Mouse (Mus musculus): ENCODE measurements around the gene Myl4.
A peak's percentile ranks its signal among the peaks of the same experiment; 100 is the strongest.

The Myl4 gene

DNA sequence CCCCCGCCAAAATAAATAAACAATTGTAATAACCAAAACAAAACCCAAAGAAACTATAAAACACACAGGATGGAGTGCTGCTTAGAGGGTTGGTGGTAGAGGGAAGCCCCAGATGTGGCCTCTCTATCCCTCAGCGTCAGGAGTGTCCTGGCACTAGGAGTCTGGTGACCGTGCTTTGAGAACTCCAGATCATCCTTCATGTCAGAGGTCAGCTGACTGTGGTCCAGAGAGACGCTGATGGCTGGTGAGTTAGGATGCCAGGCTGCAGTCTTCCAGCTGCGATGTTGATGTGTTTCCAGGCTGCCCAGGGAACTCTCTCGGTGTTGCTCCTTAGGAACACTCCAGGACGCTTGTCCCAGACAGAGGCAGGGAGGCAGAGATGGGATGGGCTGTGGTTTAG is 21.6 kb downstream of the Myl4 start:
- no peak for DNase-seq

DNA sequence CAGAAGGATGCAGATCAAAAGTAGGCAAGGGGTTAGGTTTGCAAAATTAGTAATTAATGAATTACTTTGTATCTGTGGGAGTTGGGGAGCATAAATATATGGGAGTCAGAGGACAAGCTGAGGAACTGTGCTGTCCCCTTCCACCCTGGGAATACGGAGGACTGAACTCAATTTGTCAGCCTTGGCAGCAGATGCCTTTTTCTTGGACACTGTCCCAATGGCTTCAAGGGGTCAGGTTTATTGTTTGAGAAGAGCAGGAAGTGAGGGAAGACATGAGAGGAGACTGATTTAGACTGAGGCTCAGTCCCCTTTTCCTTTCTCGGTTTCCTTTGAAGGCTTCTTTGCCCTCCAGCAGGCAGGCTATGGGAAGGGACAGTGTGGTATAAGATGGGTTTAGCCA is 22.1 kb downstream of the Myl4 start:
- no peak for DNase-seq

DNA sequence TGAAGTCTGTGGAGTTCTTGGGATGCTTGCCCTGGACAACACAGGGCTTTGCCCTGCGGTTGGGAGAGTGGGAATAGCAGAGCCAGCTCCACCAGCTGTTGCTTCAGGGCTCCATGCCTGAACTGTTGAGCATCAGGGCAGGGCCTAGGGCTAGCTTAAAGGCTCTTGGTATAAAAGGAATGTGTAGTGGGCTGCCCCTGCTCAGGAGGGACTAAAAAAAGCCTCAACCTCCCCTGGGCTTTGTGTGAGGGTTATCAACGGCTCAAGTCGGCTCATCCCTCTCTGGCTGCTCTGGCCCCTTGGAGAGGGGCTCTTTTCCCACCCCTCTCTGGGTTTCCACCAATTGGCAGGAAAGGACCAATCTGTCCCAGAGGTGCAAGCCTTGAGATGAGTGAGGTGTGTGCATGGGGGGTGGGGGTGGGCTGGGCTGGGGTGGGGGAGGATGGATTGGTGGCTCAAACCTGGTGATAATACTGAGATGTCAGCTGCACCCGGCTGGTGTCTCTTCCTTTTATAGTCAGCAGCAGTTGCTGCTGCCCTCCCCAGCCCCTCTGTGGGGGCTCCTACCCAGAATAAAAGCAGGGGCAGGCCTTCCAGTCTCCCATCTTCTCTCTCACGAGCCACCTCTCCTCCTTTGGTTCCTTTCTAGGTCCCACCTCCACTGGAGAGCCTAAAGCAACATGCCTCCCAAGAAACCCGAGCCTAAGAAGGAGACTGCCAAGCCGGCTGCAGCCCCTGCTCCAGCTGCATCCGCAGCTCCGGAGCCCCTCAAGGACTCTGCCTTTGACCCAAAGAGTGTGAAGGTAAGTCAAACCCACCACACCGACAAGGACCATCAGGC is 26.5 kb downstream of the Myl4 start:
- DNase-seq = no peak

DNA sequence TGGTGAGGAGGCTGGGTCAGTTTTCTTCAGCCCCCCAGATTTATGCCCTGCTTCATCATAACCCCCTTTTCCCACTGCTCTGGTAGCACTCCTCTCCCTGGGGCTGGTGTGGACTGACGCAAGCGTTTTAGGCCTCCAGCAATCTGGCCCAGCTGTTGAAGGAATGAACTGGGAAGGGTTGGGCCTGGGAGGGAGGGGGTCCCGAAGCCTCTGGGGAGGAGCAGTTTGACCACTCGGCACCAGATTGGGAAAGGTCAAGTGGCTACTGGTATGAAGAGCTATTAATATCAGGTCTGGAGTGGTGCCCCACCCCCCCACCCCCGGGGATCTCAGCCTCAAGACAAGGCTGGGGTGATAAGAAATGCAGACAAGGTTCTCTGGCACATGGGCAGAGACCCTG is 27.6 kb downstream of the Myl4 start:
- DNase-seq = no peak

DNA sequence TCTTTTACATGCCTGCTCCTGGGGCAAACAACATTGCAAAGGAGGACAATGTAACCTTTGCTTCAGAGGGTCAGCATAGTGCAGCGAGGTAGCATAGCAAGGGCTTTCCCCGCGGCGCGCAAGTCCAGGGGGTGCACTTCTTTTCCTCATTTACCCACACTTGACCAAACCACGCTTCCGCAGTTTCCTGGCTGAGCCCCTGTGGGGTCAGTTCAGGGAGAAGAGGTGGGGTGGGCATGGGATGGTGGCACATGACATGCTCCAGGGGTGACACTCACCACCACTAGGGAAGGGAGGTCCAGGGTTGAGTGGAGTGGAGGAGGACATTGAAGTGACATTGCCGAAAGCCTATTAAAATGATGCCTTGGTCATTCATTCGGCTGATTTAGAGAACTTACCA is 28.6 kb downstream of the Myl4 start:
- DNase-seq = no peak

DNA sequence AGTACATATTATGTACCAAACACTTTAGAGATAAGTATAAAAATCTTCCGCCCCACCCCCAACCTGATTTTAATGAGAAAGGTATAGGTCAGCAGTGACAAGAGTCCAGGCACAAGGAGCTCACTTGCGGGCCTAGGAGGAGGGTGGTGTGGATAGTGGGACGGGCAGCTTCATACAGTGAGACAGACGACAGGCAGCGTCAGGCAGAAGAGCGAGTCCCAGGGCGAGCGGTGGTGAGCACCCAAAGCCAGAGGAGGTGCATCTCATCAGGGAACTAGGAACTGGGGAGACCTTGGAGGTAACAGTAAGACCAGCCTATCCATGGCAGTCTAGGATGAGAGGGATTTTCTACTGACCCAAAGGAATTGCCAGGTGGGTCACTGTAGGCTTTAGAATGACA is 29.1 kb downstream of the Myl4 start:
- no peak for DNase-seq

DNA sequence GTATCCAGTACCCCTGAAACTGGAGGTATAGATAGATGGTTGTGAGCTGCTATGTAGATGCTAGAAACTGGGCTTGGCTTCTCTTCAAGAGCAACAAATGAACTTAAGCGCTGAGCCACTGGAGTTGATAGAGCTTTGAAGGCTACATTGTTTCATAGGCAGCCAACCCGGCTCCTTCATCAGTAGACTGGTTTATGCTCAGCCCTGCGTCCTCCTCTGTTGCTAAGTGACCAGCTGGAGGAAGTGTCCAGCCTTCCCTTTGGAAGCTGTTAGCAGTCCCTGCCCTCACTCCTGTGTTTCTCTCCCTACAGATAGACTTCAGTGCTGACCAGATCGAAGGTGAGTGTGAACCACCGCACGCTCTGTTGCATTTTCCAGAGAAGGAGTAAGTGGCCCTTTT is 29.6 kb downstream of the Myl4 start:
- DNase-seq = no peak

DNA sequence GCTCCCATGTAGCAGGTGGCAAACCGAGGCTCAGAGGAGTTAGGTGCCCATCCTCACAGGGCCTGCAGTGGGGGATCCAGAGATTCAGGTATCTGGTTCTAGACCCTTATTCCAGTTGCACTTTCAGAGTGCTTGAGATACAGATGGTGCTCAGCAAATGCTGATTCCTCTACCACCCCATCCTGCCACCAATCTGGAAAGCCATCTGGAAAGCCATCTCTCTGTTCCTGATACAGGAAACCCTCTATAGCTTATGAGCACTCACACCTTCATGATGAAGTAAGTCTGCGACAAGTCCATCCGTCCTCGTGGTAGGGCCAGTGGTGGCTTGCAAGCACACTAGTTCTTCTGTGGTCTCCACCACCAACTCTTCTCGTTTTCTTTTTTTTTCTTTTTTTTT is 30.1 kb downstream of the Myl4 start:
- DNase-seq = no peak

DNA sequence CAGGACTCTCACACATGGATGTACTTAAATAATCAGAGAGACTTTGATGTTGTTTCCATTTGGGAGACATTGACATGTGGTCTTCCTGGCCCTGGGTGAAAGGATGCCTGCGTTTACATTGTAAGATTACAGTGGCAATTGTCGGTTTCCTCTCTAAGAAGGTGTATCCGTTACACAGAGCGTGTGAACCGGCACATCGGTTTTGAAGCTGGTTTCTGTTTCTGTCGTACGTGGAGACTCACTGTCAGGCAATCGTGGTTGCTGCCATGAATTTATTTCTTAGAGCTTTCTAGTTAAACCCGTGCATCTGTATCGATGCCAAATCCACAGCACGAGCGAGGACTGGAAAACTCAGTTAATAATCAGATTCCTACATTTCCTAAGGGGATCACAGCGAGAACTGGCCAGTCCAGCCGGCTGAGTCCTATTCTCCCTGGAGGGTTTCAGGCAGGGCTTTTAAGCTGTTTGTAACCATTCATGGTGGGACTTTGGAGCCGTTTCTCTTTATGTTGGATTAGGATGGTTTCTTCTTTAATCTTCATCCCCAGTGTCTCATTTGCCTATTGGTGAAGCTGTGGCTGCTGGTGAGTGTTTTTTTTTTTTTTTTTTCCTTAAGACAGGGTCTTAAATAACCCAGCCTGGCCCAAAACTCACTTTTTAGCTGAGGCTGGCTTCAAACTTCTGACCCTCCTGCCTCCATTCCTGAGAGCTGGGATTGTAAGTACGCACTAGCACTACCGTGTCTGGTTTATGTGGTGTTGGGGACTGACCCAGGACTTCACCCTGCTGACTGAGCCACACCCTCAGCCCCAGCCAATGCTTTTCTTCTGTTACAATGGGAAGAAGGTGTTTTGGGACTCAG is 31.2 kb downstream of the Myl4 start:
- DNase-seq = no peak

DNA sequence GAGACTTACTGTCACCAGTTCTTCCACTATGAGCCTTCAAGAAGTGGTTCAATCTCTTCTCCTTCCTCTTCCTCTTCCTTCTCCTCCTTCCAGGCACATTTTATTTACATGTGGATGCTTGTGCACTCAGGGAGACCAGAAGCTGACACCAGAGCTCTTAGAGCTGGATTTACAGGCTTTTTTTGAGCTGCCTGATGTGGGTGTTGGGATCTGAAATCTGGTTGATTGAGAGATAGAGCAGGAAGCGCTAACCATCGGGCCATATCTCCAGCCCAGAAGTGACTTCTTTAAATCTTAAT is 31.8 kb downstream of the Myl4 start:
- DNase-seq = no peak

DNA sequence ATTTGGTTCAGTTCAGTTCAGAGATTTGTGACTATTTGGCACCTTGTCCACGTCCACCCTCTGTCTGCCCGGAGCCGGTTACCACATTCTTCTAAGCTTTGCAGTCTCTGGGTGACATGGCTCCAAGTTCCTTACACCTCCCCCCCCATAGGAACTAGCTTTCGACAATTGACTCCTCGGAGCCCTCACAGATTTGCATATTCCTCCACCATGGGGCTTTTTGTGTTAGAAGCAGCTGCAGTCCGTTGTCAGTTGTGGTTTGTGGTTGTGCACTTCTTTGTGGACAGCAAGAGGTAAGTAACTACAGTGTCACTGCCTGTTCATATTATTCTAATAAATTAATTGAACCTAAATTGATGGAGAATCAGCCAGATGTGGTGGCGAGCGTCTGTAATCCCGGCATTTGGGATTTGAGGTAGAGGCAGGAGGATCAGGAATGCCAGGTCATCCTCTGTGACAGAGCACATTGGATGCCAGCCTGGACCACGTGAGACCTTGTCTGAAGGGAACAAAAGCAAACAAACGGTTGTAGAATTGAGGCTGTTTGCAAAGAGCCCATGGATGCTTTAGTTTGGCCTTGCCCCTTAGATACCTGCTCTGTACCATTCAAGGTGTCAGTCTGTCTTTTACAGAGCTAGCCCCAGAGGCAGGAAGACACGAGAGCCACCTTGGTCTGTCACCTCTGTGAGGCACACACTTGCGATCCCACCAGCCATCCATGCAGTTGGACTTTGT is 32.3 kb downstream of the Myl4 start:
- DNase-seq = no peak

DNA sequence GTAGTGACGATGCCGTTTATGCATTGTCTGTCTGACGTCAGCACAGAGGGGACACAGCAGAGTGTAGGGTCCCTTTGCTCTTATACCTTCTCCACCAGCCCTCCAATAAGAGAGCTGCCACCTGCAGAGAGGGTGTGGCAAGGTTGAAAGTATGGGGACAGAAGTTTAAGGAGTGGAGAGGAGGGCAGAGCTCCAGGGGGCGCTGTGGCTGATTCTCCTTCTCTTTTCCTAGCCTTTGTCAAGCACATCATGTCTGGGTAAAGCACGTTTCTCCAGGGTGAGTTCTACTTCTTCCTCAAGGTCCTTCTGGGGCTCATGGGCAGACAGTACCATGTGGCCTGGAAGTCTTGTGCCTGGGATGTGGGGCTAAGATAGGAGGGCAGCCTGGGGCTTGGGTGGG is 35.0 kb downstream of the Myl4 start:
- DNase-seq = no peak

DNA sequence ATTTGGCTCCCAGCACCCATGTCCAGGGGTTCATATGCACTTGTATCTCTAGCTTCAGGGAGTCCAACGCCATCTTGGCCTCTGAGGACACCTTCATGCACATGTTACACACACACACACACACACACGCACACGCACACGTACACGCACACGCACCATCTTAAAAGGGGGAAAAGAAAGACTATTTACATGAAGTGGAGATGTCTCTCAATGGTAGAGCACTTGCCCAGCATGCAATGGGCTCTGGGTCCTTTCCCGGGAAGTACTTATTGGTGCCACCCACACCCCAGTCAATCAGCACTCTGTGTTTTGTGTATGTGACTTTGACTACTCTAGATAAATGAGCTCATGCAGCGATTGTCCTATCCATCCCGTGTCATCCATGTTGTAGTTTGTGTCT is 37.4 kb downstream of the Myl4 start:
- no peak for DNase-seq

DNA sequence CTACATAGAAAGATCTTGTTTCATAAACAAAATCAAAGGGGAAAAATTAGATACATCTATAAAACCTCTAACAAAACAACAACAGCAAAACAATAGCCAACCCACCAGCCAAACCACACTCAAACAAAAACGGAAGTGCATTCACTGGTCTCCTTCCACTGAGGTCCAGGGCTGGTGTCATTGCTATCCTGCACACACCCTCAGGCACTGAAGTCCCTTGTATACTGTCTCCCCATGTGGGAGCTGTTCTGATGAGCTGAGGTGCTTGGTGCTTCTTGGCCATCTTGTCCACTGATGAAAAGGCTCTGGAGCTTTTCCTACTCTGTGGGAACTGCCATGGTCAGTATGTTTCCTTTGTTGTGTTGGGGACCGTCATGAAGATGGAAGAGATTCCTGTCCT is 38.0 kb downstream of the Myl4 start:
- DNase-seq = no peak

DNA sequence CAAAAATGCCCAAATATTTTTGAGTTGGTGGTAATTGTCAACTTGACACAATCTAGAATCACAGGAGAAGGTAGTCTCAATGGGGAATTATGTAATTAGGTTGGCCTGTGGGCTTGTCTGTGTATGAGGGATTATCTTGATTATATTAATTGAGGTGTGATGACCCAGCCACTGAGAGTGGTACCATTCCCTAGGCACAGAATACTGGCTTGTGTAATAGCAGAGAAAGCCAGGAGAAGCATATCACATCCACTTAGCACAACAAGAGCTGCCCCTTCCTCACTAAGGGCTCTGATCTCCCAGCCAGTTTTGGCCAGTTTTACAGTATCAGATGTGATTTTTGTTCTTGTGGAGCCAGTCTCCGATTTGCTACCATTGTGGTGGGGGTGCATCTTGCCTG is 39.1 kb downstream of the Myl4 start:
- no peak for DNase-seq

DNA sequence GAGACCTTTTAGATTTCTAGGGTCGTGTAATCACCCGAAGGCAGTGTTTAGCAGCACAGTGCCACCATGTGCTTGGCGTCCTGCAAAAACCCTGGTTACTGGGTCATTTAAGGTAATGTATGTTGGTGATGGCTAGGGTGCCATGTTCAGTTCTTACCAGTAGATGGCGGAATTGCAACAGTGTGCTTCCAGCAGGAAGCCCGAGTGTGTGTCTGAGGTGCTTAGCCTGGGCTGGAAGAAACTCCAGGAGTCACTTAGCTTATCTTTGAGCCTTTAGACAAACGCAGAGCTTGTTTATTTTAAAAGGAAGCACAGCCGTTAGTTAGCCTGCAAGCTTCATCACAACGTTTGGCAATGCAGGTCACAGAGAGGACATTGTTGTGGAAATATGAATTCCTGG is 39.7 kb downstream of the Myl4 start:
- DNase-seq = peak; percentile 76

DNA sequence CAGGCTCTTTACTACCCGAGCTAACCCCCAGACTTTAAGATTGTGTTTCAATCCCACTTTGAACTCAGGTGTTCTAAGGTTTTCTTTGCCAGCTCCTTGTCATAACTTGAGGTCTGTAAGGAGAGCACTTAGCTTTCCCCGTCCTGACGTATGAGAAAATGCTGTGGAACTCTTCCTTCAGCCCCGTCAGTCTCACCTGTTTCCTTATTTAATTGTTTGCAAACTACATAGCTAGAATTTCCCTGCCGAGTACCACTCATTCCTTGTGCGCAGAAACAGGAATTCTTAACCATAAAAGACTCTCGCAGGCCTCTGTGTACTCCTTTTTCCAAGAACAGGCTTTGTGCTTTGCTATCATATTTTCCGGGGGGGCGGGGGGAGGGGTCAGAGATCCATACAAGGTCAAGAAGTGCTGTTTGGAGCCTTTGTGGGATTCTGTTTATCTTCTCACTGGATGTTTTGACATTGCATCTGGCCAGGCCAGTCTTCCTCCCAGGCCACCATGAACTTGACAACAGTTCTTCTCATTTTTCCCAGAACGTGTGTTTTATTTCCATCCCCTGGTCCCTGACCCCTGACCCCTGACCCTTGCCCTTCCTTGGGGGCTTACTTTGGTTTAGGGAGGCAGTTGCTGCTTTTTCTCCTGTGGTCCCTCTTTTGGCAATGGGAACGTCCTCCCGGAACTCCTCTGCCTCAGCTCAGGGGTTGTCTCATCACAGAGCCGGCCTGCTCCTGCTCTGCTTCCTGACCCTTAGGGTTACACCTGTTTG is 41.8 kb downstream of the Myl4 start:
- DNase-seq = no peak

DNA sequence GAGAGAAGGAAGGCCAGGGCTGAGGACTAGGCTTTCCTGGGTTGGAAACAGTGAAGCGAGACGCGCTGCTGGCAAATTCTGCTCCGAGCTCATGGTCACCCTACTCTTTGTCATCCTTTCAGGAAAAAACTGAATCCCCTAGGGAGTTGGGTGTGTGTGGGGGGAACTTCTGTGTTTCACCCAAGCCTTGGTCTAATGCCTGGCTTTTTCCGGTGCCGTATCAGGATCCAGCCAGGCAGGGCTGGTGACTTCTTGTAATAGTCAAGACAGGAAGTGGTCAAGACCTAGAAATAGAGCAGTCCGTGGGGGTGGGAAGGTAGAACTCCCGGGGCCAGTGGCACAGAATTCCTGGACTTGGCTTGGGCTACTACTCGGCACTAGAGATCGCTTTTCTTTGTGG is 45.9 kb downstream of the Myl4 start:
- peak; percentile 26 for DNase-seq

DNA sequence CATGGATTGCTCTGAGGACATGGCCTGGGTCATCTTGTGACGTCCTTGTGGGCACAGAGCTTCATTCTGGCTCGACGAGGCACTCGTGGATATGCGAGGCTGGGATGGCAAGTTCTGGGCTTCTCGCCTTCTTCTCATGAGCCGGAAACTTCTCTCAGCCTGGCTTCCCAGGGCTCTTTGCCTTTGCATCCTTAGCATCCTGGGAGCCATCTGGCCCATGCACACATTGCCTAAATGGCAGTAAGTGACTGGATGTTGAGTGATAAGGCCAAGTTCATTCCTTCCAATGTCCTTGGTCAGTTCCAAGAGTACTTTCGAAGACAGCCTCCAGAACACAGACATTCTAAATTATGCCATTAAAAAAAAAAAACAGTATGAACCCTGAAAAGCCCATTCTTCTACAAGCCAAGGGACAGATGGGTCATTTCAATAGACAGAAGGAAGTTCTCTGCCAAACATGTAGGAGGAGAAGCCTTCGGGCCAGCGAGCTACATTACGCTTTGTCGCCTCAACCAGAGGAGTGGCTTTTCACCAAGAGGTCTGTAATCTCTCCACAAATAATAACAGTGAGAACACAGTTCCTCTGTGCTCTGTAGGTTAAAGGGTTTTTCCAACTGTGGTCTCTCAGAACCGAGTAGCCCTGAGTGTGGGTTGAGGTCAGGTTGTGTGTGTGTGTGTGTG is 48.9 kb downstream of the Myl4 start:
- DNase-seq = no peak

DNA sequence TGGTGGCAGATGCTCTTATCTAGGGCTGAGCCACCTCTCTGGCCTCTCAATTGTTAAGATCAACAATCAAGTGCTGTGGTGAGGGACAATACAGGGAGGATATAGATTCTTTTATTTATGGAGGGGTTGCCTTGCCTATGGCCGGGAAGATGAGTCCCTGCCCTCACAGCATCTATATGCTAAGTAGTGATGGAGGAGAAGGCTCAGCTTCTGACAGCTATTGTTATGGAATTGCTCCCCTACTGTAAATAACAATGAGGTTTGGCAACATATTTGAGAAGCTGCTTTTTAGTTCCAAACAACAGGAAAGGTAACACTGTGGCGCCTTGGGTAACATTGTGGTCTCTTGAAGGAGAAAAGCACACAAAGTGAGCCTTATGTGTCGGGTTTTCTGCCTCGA is 50.2 kb downstream of the Myl4 start:
- no peak for DNase-seq

DNA sequence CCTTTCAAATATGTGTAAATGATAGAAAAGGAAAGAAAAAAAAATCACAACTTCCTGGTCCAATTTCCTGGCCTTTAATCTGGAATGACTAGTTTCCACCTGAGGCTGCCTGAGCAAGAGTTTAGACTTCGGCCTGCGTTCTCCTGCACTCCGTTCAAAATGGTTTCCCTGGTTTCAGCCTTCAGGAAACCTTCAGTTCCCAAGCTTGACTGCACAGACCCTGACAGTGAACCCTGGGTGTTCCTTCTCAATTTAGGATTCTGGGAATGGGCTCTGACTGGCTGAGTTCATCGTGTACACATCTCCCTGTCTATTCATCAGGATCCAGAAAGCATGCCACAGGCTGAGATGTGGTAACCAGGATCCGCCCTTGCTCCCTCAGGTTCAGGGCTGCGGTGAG is 53.7 kb downstream of the Myl4 start:
- DNase-seq = no peak

DNA sequence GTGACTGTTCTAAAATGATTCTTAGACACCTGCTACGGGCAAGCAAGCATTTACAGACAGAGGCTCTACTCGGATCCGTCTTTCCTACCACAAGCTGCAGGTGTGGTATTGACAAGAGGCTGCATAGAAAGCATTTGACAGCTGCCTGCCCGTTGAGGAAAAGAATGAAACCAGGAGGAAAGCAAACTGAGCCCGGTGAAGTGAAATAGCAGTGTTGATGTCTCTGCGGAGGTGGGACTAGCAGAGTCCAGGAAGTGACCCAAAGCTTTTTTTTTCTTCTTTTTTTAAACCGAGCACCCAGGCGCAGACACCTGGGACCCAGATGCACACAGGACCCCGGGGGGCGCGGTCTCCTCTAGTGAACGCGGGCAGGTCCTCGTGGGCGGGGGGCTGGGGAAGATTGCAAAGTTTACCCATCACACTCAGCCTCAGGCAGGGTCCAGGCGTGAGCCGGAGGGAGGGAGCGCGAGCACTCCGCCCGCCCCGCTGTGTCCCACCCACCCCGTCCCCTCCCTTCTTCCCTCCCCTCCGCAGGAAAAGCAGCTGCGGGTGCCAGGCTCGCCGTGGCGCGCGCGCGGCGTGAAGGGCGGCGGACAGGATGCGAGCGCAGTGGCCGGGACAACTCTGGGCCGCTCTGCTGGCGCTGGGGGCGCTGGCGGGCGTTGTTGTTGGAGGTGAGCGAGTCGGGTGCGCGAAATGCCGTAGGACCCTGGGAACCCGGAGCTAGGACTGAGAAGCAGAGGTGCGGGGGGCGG is 57.2 kb downstream of the Myl4 start, which contains the start of gene Itgb3:
Gene Itgb3 (plus strand): TSS at position 510 of the 755 bp plus-strand sequence.
- DNase-seq = peak; percentile 70

Measured in liver (tissue).